Mouse (Mus musculus) urinary bladder, postnatal 14 days (tissue): ENCODE data around the gene Vmn1r237.
A peak's percentile ranks its signal among the peaks of the same experiment; 100 is the strongest.

Experiments
- DNase-seq: peaks from one replicate; pipeline ENCODE4 v3.0.0; 2021; ENCODE audit warnings: low spot score

The Vmn1r237 gene

GRCm38 (mm10) chr17:21311565-21311964 lies at the start of gene Vmn1r237:
Gene Vmn1r237 (plus strand): TSS chr17:21311865.
- DNase-seq = no peak

GRCm38 (mm10) chr17:21272103-21272502 lies 39.6 kb upstream of the Vmn1r237 start:
- peak; percentile 7 for DNase-seq

GRCm38 (mm10) chr17:21282642-21283041 lies 29.0 kb upstream of the Vmn1r237 start, which contains the start of gene Vmn1r236:
Gene Vmn1r236 (plus strand): TSS chr17:21282942.
- no peak for DNase-seq

GRCm38 (mm10) chr17:21284395-21284794 lies 27.3 kb upstream of the Vmn1r237 start:
- DNase-seq = no peak

- DNase-seq = no peak
These were observed 22.0 kb upstream of the Vmn1r237 start for GRCm38 (mm10) chr17:21289695-21290094.
